Mouse (Mus musculus) forebrain, embryonic 10.5 days (tissue): Measurements from ENCODE around the gene C1ql3. TPM values are rescaled to one million over a fixed set of nuclear protein-coding genes. Genes with fewer than 3 reads are reported as not detected.

ENCODE experiments used
- DNase-seq: peaks from one replicate; pipeline ENCODE4 v3.0.0-alpha.2; 2017; ENCODE audit warnings: low spot score; ENCODE audit errors: extremely low spot score
- H3K27ac ChIP-seq: fragments of 300-500 bp; sonication (generic); 2 replicates; pipeline ENCODE4 v1.5.1; 2016; ENCODE audit warnings: mild to moderate bottlenecking
- H3K27me3 ChIP-seq: fragments of 300-500 bp; sonication (generic); 2 replicates; pipeline ENCODE4 v1.6.1; 2016; ENCODE audit warnings: mild to moderate bottlenecking; ENCODE audit not compliant: poor library complexity, severe bottlenecking
- H3K36me3 ChIP-seq: fragments of 300-500 bp; sonication (generic); replicated peaks from 2 replicates; pipeline ENCODE4 v1.6.1; 2016; ENCODE audit warnings: mild to moderate bottlenecking, moderate library complexity
- H3K4me1 ChIP-seq: fragments of 300-500 bp; sonication (generic); 2 replicates; pipeline ENCODE4 v1.6.1; 2016
- H3K4me3 ChIP-seq: fragments of 300-500 bp; sonication (generic); 2 replicates; pipeline ENCODE4 v1.5.1; 2016; ENCODE audit warnings: mild to moderate bottlenecking, moderate library complexity
- H3K9me3 ChIP-seq: fragments of 300-500 bp; sonication (generic); 2 replicates; pipeline ENCODE4 v1.6.1; 2016; ENCODE audit warnings: mild to moderate bottlenecking, moderate library complexity
- WGBS: fragments of 180-500 bp; shearing (Covaris S2); methylation state at CpG from one replicate; pipeline ENCODE4 v1.1.7; 2016; 5-methylcytosine and 5-hydroxymethylcytosine counted together
- polyA plus RNA-seq: library from polyadenylated mRNA; unstranded; fragments of >200 nt; fragmentation: Nextera tagmentation; extraction: Ambion mirVana; gene quantifications from 2 replicates; pipeline ENCODE4 v1.2.1, GENCODE M21; 2016

Gene C1ql3
- polyA plus RNA-seq, 1 experiment from 2014 or later: 0.14 TPM

DNA sequence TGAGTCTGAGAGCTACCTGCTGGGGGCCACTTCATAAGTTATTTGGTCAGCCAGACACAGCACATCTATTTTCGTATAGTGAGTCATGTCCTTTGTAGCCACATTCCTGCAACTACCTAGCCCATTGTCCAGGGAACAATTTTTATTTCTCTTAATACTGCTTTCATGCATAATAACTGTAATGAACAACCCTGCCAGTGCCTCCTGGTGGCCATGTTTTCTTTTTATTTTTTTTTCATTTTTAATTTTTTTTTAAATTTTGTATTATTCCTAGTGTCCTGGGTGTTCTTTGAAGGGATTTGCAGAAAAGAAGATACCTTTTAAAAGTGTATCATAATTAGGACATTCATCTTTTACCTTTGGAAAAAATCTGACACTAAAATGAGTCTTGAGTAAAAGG is 3.2 kb downstream of the C1ql3 start:
- peaks cover 65% of the 10 kb centered on the region for H3K27me3 ChIP-seq
- WGBS: 80% methylated on average over 1 of the region's 1 CpGs

DNA sequence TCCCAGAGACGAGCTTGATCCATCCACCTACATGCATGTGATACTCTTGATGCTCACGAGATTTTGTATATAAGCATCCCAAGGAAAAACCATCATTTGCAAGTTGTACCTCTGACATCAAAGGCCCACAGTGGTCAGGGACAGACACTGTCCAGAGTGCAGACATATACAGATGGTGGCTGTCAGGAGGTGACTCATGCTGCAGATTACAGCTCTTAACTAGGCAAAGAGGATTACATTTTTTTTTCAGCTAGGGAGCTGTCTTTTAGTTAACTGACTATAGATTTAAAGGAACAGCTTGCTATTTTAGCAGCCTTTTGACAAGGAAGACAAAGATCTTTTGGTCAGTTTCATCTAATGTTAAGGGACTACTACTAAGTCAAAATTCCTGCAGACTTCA is 11.6 kb downstream of the C1ql3 start:
- DNase-seq: no peak
- Histone ChIP-seq H3K27ac (no peak overlapping the region), H3K9me3 (no peaks in the 10 kb centered on the region), H3K27me3 (no peaks in the 10 kb centered on the region), H3K36me3 (no peaks in the 10 kb centered on the region), H3K4me1 (no peaks in the 10 kb centered on the region), H3K4me3 (no peak overlapping the region)
- 78% methylated on average over 2 of the region's 2 CpGs for WGBS

More for the DNA sequence above, 3.2 kb downstream of the C1ql3 start:
- DNase-seq: no peak
- Histone ChIP-seq H3K36me3 (no peaks in the 10 kb centered on the region), H3K4me3 (no peak overlapping the region), H3K4me1 (peaks cover 30% of the 10 kb centered on the region), H3K27ac (no peak overlapping the region), H3K9me3 (no peaks in the 10 kb centered on the region)

DNA sequence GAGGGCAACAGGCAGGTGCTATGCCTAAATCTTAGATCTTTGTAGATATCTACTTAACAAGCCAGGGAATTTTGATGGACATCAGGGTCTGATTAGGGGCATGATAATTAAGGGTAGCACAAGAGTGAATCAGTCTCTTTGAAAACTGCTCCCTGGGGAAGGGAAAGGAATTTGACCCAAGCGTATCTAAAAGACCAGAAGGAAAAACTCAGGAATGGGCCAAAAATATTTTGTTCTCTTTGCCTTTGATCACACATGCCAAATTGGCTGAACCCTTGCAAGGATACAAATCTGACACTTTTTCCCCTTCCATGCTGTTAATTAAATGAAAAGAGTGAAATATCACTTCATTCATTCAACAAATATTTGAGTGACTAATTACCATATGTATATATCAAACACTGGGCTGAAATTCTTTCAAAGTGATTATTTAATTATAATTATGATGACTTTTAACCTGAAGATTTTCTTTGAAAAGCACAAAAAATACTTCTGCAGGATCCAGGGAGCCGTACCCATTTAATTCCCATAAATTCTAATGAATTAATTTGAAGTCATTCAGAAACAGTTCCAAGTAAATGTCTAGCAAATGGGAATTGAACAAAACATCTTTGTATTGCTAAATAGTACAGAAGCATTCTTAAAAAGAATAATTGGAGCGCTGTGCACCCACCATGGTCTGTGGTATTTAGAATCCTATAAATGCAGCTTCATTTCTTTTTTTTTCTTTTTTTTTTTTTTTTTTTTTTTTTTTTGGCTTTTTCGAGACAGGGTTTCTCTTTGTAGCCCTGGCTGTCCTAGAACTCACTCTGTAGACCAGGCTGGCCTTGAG is 26.5 kb downstream of the C1ql3 start:
- DNase-seq: no peak
- Histone ChIP-seq H3K9me3 (no peaks in the 10 kb centered on the region), H3K36me3 (no peaks in the 10 kb centered on the region), H3K4me1 (peaks cover 7% of the 10 kb centered on the region; the same call in 1 of the 2 replicates), H3K27ac (no peak overlapping the region), H3K4me3 (no peak overlapping the region), H3K27me3 (no peaks in the 10 kb centered on the region)
- 77% methylated on average over 4 of the region's 4 CpGs for WGBS

DNA sequence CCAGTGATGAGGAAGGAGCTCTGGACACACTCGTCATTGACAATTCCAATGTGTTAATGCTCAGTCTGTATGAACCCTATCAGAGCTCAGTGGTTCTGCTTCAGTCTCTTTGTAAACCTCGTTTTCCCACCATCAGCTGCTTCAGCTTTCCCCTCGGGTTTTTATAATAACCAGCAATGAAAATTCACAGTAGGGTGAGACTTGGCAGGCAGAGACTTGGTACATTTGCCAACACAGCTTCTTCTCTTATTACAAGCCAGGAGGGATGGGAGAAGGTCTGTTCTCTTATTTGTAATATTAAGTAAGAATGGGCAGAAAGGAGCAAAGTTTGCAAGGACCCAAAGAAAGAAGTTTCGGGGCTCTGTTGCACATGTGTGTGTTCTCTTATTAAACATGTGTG is 32.8 kb downstream of the C1ql3 start:
- Histone ChIP-seq H3K4me1 (peaks cover 8% of the 10 kb centered on the region), H3K9me3 (no peaks in the 10 kb centered on the region), H3K27me3 (peaks cover 38% of the 10 kb centered on the region), H3K4me3 (no peak overlapping the region), H3K36me3 (no peaks in the 10 kb centered on the region), H3K27ac (no peak overlapping the region)
- 89% methylated on average over 4 of the region's 4 CpGs for WGBS
- DNase-seq: no peak

DNA sequence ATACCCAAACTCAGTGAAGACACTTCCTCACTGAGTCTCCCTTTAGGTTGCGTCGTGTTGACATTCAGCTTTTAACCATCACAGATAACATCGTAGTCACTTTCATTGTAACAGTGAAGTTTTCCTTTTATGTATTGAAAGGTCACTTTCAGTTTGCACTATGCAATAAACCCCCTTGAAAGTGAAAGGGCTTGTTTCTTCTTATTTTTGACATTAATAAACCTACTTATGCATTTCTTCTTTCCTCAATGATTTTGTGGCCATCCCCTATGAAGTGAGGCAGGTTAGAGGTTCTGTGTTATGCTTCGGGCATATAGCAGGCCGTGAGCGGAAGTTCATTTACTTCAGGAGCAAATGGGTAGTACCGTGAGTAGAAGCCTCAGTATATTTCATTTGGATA is 34.2 kb downstream of the C1ql3 start:
- no peak for DNase-seq
- 93% methylated on average over 7 of the region's 7 CpGs for WGBS

DNA sequence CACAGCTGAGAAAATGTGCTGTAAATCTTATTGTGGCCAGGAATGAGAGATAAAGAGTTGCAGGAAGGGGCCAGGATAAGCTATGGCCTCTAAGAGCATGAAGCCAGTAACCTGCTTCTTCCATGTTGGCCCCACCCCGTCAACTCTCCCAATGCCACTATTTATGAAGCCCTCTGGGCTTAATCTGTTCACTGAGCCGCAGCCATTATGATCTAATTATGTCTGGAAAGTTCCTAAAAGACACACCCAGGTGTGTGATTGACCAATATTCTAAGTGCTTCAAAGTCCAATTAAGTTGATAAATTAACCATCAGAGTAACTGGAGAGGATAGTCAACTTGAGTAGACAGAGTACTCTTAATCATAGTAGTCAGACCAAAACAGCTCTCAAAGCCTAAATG is 37.9 kb downstream of the C1ql3 start:
- H3K9me3 ChIP-seq: no peaks in the 10 kb centered on the region
- H3K36me3 ChIP-seq: no peaks in the 10 kb centered on the region
- no peak overlapping the region for H3K27ac ChIP-seq
- H3K4me3 ChIP-seq: no peak overlapping the region
- DNase-seq: no peak
- H3K27me3 ChIP-seq: peaks cover 80% of the 10 kb centered on the region
- WGBS: 87% methylated on average over 2 of the region's 2 CpGs
- peaks cover 25% of the 10 kb centered on the region for H3K4me1 ChIP-seq

More for the DNA sequence above, 34.2 kb downstream of the C1ql3 start:
- Histone ChIP-seq H3K27me3 (peaks cover 52% of the 10 kb centered on the region), H3K27ac (no peak overlapping the region), H3K4me1 (peaks cover 8% of the 10 kb centered on the region), H3K9me3 (no peaks in the 10 kb centered on the region), H3K36me3 (no peaks in the 10 kb centered on the region), H3K4me3 (no peak overlapping the region)

DNA sequence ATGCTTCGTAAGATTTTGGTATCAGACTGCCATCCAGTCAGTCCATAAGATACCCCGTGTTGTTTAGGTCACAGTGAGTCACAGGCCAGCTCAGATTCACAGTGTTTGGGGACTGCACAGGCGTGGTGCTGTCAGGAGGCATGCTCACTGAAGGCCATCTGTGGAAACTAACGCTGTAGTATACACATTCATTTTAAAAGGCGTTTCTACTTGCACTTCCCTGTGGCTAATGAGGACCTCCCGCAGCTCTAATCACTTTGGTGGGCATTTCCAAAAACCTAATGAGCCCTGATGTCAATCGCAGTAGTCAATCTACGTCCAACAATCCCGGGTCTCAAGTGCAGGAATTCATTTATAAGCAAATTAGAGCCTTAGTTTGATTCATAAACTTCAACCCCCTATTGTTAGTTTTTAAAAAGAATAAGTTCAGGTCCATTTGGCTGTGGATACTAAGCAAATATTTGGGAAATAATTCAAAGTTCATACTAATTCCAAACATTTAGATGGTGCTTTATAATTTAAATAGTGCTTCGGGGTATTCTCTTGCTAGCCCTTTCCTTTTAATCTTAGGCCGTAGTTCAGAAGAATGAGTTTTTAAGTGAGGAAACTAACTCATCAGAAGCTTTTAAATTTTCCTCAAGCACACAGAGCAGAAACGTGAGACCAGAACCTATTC is 41.4 kb downstream of the C1ql3 start:
- H3K4me3 ChIP-seq: no peak overlapping the region
- peaks cover 86% of the 10 kb centered on the region for H3K27me3 ChIP-seq
- DNase-seq: peak; percentile 68
- 46% methylated on average over 12 of the region's 12 CpGs for WGBS
- no peak overlapping the region for H3K27ac ChIP-seq
- no peaks in the 10 kb centered on the region for H3K36me3 ChIP-seq
- H3K9me3 ChIP-seq: no peaks in the 10 kb centered on the region
- peaks cover 23% of the 10 kb centered on the region for H3K4me1 ChIP-seq

DNA sequence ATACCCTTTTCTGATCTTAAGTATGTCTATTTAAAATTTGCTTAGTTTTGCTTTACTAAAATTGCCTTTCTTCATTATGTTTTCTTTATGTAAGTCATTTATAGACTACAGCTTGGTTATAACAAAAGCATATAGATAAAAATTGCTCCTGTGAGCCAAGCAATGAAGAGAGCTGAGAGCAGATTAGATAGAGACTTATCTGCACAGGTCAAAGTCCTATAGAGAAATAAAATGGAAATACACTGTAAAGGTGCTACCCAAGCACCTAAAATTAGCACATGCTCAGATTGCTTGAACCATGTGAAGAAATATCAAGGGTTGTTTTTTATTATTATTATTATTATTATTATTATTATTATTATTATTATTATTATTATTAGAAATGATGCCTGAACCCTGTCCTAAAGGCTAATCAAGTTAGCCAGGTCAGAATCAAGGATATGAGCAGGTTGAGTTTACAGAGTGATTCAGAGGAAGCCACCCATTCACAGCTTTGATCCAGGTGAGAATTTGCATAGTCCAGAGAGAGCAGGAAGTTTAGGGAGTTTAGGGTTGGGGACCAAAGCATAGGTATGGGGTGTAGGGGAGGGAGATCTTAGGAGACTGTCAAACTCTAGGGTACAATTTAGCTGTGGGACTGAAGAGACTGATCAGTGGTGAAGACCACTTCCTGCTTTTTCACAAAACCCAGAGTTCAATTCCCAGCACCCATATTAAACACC is 54.7 kb downstream of the C1ql3 start:
- Histone ChIP-seq H3K9me3 (no peaks in the 10 kb centered on the region), H3K4me3 (no peak overlapping the region), H3K27me3 (no peaks in the 10 kb centered on the region), H3K4me1 (no peaks in the 10 kb centered on the region), H3K27ac (no peak overlapping the region), H3K36me3 (no peaks in the 10 kb centered on the region)
- no peak for DNase-seq

Other genes with a start within 250 kb of the C1ql3 start
- 14.6 and 16.4 TPM in 2 replicates for gene Pter, start 87.8 kb downstream of the C1ql3 start, polyA plus RNA-seq